Mouse (Mus musculus): ENCODE results near the gene Agbl4. TPM values are rescaled to one million over a fixed set of nuclear protein-coding genes. Genes with fewer than 3 reads are reported as not detected.
"Not testable (repeated sequence)": the region's sequence is repeated elsewhere in the genome, so short reads cannot be mapped to it uniquely, and the experiment has no call there.

The Agbl4 gene
- polyA plus RNA-seq, 2 experiments from 2014 or later, result not detected

- no peak for ATAC-seq
These were observed 523.6 kb downstream of the Agbl4 start for GRCm38 (mm10) chr4:110921013-110921412.

GRCm38 (mm10) chr4:111001641-111002040 lies 604.2 kb downstream of the Agbl4 start:
- ATAC-seq, result no peak

DNA sequence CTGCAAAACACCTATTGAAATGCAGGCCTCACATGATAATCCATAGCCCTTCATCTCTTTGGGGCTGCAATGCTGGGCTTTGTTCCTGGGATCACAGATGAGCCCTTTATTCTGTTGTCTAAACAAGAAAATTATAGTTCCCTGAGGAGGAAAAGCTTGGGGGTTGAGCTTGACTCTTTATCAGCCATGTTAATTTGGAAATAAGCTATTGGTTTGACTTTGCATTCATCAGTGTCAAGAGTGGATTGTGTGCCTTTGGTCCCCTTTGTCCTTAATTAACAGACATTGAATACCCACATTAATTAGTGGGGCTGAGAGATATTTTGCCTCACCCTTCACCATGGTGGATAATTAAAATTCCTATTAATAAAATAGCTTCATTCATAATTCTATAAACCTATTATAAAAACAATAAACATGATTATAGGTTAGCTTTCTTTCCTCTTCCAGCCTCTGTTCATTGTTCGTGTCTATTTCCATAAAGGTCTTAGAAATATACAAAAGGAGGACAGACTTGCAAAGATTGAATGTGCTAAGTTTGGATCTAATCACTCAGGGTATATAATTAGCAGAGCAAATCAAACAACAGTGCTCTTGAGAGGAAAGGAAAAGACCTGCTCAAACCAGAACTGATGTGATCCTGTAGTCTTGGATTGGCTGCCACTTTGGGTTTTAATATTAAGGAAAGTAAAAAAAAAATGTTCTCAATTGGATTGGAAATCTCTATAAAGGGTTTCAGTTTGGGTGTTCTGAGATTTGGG lies 607.4 kb downstream of the Agbl4 start:
- ATAC-seq, result no peak

DNA sequence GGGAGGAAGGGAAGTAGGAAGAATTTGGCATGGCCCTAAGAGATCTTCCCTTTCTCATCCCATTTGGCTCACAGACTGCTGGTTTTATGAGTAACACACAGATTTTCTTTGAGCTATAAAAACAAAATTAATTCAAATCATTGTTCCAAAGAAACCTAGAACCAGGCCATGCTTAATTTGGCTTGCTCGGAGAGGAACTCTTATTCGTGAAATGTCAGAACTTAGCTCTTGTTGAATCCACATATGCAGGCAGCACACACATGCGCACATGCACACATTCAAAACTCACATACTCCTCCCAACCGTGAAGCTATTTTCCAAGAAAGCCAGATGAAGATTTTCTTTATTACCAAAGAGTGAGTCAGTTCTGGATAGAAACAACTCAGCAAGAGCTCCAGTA lies 621.9 kb downstream of the Agbl4 start:
- no peak for ATAC-seq

- no peak for ATAC-seq
These were observed 669.9 kb downstream of the Agbl4 start for GRCm38 (mm10) chr4:111067330-111067729.

DNA sequence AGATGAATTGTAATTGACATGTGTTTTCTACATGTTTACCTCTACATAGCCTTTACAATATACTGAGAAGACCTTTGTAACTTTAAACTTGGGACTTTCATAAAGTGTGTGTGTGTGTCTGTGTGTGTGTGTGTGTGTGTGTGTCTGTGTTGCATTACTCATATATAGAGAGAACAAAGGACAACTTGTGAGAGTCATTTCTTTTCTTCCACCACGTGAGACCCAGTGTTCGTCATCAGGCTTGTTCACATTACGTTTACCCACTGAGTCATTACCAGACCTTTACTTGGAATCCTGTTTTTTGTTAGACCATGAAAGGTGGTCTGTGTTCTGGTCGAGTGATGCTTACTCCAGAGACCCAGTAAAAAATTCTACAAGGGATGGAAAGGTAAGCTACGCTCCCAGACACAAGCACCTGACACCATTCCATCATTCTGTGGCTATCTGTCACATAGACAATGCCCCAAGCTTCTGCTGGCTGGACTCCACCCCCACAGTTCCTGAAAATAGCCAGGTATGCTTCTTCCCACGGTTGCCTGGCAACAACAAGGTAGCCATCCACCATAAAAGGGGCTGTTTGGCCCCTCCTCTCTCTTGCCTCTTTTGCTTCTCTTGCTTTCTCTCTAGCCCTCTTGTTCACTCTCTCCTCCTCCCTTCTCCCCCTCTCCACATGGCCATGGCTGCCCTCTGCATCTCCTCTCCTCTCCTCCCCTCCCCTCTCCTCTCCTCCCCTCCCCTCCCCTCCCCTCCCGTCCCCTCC lies 676.5 kb downstream of the Agbl4 start:
- no peak for ATAC-seq

GRCm38 (mm10) chr4:111074701-111075154 lies 677.3 kb downstream of the Agbl4 start:
- ATAC-seq, result no peak

DNA sequence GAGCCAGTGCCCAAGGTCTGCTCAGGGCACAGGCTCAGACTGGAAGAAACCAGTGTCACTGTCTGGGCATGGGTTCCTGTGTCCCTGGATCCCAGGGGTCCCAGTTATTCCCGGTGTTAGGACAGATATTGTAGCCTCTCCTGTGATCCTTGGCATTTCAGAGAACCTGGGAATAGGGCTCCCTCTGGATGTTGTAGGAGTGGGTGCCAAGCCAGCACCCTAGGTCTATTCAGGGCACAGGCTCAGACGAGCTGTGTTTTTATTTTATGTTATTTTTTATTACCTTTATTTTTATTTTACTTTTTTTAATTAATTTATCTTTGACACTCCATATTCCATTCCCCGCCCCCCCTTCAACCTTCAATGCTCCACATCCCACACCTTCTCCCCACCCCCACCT lies 680.3 kb downstream of the Agbl4 start:
- ATAC-seq, result no peak

- ATAC-seq, result no peak
These were observed 687.9 kb downstream of the Agbl4 start for GRCm38 (mm10) chr4:111085330-111085729.

- no peak for ATAC-seq
These were observed 739.0 kb downstream of the Agbl4 start for GRCm38 (mm10) chr4:111136217-111137147.

DNA sequence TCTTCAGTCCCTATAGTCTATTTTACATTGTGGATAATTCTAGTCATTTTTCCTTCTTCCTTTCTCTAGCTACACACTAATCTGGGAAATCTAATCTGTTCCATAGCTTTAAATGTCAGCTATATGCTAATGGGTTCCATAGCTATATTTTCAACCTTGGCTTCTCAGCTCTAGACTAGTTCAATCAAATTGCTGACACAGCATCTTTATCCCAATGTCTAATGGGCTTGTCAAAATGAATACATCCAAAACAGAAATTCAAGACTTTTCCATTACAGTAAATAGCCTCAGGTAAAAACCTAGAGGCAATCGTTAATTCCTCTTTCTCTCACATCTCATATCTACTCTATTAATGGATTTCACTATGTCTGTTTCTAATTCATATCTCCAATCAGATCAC lies 750.3 kb downstream of the Agbl4 start:
- no peak for ATAC-seq

DNA sequence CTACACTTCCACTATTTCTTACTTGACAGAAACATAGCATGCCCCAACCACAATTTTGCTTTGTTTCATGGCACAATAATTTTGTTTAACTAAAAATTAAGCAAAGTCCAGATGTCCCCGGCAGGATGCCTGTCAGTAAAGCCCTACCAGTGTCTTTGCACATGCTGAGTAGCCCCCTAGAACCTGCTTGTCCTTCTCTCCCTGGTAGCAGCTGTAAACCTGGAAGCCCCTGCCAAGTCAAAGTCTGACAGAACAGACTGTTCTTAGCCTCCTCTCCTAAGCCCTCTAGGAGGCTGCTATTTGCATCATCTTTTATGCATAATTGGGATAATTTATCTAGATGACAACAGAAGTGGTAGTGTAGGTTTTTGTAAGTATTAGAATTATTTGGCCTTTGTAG lies 758.4 kb downstream of the Agbl4 start:
- ATAC-seq, result no peak

DNA sequence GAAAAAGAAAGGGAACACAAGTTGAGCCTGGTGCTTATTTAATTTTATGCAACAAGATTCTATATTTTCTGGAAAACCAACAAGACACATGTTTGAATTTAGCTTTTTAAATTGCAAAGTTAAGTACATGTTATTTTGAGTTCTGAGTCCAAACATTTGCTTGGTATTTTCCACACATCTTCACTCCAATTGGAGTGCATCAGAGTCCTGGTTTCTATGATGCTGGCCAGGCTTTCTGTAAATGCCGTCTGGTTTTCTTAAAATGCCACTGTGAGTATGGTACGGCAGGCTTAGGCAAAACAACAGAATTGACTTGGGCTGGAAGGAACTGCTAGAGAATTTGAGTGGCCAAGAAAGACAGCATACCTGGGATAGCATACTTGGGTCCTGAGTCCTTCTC lies 784.0 kb downstream of the Agbl4 start:
- no peak for ATAC-seq

DNA sequence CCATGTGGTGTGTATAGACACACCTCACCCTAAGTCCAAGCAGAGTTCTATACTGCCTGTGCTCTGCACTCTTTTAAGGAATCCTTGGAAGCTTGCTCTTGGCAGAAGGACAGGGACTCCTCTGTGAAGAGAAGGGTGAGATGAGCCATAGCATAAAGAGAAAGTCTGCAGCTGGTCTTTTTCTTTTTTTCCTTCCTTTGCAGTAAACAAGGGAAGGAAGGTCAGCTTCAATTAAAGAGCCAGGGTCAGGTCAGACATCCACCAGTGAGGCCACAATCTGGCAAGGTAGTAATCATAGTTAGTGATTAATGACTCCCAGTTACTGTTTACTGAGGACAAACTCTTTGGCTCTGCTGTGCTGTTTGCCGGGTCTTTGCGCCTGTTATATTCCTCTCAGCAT lies 802.6 kb downstream of the Agbl4 start:
- ATAC-seq, result no peak

- no peak for ATAC-seq
These were observed 817.8 kb downstream of the Agbl4 start for GRCm38 (mm10) chr4:111215191-111215762.

- ATAC-seq, result not testable (repeated sequence)
These were observed 821.6 kb downstream of the Agbl4 start for GRCm38 (mm10) chr4:111219030-111219429.

- not testable (repeated sequence) for ATAC-seq
These were observed 822.1 kb downstream of the Agbl4 start for GRCm38 (mm10) chr4:111219543-111219942.

GRCm38 (mm10) chr4:111233849-111234248 lies 836.4 kb downstream of the Agbl4 start:
- no peak for ATAC-seq

DNA sequence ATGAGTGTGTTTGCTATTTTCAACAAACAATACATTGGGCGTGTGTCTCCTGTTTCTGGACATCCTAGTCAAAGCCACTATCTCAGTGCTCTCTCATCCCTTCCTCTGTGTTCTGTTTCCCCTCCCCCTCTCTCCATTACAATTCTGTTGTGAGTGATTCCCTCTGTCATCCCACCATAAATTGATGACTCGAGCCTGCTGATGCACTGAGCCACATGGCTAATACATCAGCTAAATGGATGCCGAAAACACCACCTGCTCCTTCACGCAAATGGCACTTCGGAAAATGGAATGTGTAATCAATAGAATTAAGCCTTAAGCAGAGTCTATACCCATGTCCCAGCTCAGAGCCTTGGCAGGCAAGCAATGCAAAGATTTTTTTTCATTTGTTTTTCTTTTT lies 854.5 kb downstream of the Agbl4 start:
- no peak for ATAC-seq

DNA sequence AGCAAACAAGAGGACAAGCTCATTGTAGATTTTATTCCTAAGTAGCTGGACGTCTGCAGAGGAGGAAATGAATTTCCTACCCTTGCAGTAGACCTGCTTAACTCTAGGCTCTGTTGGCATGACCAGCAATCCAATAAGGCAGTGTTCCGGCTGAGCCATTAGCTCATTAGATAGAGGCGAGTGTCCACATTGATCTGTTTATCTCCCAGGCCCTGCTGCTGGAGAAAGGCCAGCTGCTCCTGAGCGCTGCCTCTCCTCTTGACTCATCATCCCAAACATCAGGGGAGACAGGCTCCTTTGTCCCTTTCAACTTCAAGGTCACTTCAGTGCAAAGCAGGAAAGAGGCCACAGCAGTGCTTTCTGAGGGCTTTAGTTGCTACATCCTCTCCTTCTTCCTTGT lies 858.0 kb downstream of the Agbl4 start:
- no peak for ATAC-seq

- no peak for ATAC-seq
These were observed 859.5 kb downstream of the Agbl4 start for GRCm38 (mm10) chr4:111256931-111257330.

GRCm38 (mm10) chr4:111280936-111281335 lies 883.5 kb downstream of the Agbl4 start:
- ATAC-seq, result no peak

- ATAC-seq, result no peak
These were observed 884.4 kb downstream of the Agbl4 start for GRCm38 (mm10) chr4:111281836-111282235.

Measured in activated CD4-positive, CD25-positive, alpha-beta regulatory T cell, adult 4 months (primary cell).